Mouse (Mus musculus) thymus, adult 2 months (tissue): ENCODE measurements around the gene Dhx37.
A peak's percentile ranks its signal among the peaks of the same experiment; 100 is the strongest.

ENCODE experiments used
- CTCF ChIP-seq: fragments of 200-500 bp; IDR thresholded peaks from 2 replicates; pipeline ENCODE4 v1.5.1; 2012; ENCODE audit warnings: mild to moderate bottlenecking, control low read depth, low read length, moderate library complexity, borderline replicate concordance; ENCODE audit not compliant: control insufficient read depth, poor library complexity, insufficient read depth; ENCODE audit errors: extremely low read depth
- POLR2A ChIP-seq: fragments of 200-500 bp; IDR thresholded peaks from 2 replicates; pipeline ENCODE4 v1.6.1; 2012; ENCODE audit warnings: mild to moderate bottlenecking, low read length, control low read depth, moderate library complexity; ENCODE audit not compliant: control insufficient read depth, poor library complexity, insufficient read depth; ENCODE audit errors: extremely low read depth

DNA sequence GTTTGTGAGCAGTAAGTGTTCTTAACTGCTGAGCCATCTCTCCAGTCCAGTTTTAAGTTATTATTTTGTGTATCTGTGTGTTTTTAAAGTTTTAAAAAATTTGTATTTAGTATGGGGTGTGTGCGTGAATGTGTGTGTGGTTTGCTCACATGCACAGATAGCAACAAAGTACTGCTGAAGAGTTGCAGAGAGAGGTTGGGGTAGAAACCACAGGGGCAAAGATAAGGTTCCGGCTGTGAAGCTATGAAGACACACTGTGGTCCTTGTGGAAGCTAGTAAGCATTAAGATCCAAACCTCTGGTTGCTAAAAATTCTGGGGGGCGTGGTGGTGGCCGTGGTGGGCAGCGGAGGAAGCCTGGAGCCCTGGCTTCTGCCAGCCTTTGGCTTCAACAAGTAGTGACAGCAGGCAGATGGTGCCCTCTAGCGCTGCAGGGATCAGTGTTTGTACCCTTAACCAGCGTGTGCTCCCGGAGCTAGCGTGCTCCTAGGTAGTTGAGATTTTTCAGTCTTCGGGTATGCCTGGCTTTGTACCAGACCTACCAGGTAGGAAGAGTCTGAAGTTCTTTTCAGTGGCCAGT, 28.0 kb upstream of the Dhx37 start:
- TF ChIP-seq POLR2A, result no peak
- TF ChIP-seq CTCF, result peak; percentile 76; the same call in 1 of the 2 replicates
